Mouse (Mus musculus) retina, postnatal 7 days (tissue): ENCODE data around the gene Olfr484.
"Not testable (repeated sequence)": the region's sequence is repeated elsewhere in the genome, so short reads cannot be mapped to it uniquely, and the experiment has no call there.

Experiments
- DNase-seq: peaks from one replicate; pipeline ENCODE4 v3.0.0-alpha.2; 2012; ENCODE audit warnings: low read depth, low spot score

The Olfr484 gene

GRCm38 (mm10) chr7:108127349-108127748 lies at the start of gene Olfr484:
TSS of gene Olfr484 (minus strand) at chr7:108127449.
- DNase-seq = no peak

- not testable (repeated sequence) for DNase-seq
Observed at GRCm38 (mm10) chr7:108172642-108173041, 45.4 kb upstream of the Olfr484 start, which contains the start of gene Olfr486. TSS of gene Olfr486 (minus strand) at chr7:108172742.

- DNase-seq = no peak
Observed at GRCm38 (mm10) chr7:108159771-108160170, 32.5 kb upstream of the Olfr484 start, which contains the start of gene Olfr485. TSS of gene Olfr485 (minus strand) at chr7:108159871.

- no peak for DNase-seq
Observed at GRCm38 (mm10) chr7:108121416-108121815, 5.8 kb downstream of the Olfr484 start.

- DNase-seq = no peak
Observed at GRCm38 (mm10) chr7:108120681-108121080, 6.6 kb downstream of the Olfr484 start.

DNA sequence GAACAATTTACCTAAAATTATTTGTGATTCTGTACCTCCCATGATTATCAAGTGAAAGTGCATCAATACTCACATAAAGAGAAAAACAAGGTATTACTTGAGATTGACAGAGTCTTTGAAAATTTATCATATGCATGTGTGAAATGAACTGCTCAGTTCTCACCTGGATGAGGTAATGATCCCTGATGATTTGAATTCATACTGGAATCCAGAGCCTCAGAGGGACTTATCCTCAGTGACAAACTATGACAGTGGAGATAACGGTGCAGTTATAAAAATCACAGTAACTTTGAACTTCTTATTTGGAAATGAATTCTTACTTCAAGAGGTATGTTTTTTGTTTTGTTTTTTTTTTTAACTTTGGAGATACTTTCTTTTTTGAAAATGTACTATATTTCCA lies 26.7 kb downstream of the Olfr484 start, which contains the start of gene Olfr483:
Gene Olfr483, plus strand, starts transcription at position 301 of the 400 bp plus-strand sequence.
- DNase-seq = no peak

- DNase-seq = no peak
Observed at GRCm38 (mm10) chr7:108097486-108097885, 29.8 kb downstream of the Olfr484 start, which contains the start of gene Olfr482. TSS of gene Olfr482 (minus strand) at chr7:108097586.

- DNase-seq = no peak
Observed at GRCm38 (mm10) chr7:108079555-108079954, 47.7 kb downstream of the Olfr484 start, which contains the start of gene Olfr481. TSS of gene Olfr481 (plus strand) at chr7:108079855.
